Mouse (Mus musculus) urinary bladder, postnatal 4 days (tissue): Measurements from ENCODE around the gene Pdap1.

Experiments used
- DNase-seq, 2 experiments: peaks; one replicate each; pipeline ENCODE4 v3.0.0; 2021 to 2022; ENCODE audit warnings: low spot score in 2 of 2

Pdap1 gene

DNA sequence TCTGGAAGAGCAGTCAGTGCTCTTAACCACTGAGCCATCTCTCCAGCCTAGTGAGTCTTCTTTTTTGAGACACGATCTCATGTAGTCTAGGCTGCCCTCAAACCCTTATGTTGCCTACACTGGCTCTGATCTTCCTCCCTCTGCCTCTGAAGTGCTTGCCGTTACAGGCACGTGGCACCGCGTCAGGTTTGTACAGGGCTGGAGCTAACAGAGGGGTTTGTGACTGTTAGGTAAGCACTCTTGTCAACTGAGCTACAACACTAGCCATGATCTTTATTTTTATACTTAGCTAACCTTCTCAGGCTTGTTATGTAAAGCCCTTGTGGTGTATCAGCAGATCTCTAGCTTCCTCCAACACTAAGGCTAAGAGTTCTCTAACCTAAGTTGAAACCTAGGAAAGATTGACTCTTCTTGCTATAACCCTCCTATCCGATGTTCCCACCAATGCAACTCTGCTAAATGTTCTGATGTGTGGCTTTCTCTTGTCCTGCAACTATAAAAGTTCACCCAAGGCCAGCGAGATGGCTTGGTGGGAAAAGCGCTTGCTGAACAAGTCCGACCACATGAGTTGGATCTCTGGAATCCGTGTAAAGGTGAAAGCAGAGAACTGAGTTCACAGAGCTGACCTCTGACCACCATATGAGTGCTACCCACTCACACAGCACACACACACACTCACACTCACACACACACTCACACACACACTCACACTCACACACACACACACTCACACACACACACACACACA lies 58.0 kb downstream of the Pdap1 start:
- no peak for DNase-seq
